Mouse (Mus musculus) embryonic fibroblast, embryonic 13.5 days (primary cell): ENCODE measurements around the gene Cdt1. TPM values are rescaled to one million over a fixed set of nuclear protein-coding genes. Genes with fewer than 3 reads are reported as not detected.

ENCODE experiments used
- H3K27ac ChIP-seq: 2 replicates; pipeline ENCODE4 v1.5.1; 2012; ENCODE audit warnings: low read length, control low read depth, inconsistent platforms; ENCODE audit not compliant: insufficient read depth
- H3K4me1 ChIP-seq: 2 replicates; pipeline ENCODE4 v1.6.1; 2011; ENCODE audit warnings: low read length; ENCODE audit not compliant: control insufficient read depth, insufficient read depth
- H3K4me3 ChIP-seq: 2 replicates; pipeline ENCODE4 v1.5.1; 2011; ENCODE audit warnings: mild to moderate bottlenecking, control low read depth, low read length; ENCODE audit not compliant: insufficient read depth
- CTCF ChIP-seq: IDR thresholded peaks from 2 replicates; pipeline ENCODE4 v1.5.1; 2011; ENCODE audit warnings: mild to moderate bottlenecking, control low read depth, low read length, moderate library complexity, borderline replicate concordance; ENCODE audit not compliant: insufficient read depth
- POLR2A ChIP-seq: IDR thresholded peaks from 2 replicates; pipeline ENCODE4 v1.6.1; 2011; ENCODE audit warnings: low read depth, mild to moderate bottlenecking, control low read depth, low read length, moderate library complexity
- polyA plus RNA-seq: library from polyadenylated mRNA; stranded (reverse); fragments of >200 nt; gene quantifications from 2 replicates; pipeline ENCODE4 v1.2.4, GENCODE M21; 2011; ENCODE audit warnings: low read depth; ENCODE audit not compliant: missing spikeins, insufficient read length

Cdt1 gene
- polyA plus RNA-seq, 1 experiment = 15.9 TPM

DNA sequence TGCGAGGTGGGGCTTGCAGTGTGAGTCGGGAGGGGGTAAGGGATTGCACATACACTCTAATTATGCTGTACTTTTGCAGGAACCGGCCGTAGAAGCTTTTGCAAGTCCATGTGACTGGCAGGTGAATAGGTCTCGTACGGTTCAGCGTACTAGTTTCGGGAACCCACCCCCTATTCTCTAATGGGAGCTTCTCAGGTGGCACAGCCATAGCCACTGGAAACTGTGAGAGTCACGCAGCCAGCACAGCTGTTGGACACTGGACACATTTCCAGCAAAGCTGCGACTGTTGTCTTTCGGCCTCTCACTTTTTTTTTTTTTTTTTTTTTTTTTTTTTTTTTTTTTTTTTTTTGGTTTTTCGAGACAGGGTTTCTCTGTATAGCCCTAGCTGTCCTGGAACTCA lies 39.0 kb downstream of the Cdt1 start:
- Histone ChIP-seq H3K27ac (no peak overlapping the region), H3K4me3 (no peak overlapping the region), H3K4me1 (no peaks in the 10 kb centered on the region)
- no peak for TF ChIP-seq POLR2A
- no peak for TF ChIP-seq CTCF

DNA sequence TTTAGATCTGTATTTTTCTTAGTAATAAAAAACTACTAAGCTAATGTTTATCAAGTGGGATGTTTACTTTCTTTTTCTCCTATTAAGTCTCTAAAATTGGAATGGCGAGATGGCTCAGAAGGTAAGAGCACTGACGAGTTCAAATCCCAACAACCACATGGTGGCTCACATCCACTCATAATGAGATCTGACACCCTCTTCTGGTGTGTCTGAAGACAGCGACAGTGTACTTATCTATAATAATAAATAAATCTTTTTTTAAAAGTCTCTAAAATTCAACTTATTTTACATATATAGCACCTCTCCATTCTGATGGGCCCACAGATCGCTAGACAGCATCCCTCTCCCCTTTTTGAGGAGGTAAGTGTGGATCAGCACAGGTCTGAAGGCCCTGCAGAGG lies 42.4 kb downstream of the Cdt1 start:
- TF ChIP-seq POLR2A = no peak
- TF ChIP-seq CTCF = no peak
- Histone ChIP-seq H3K27ac (no peak overlapping the region), H3K4me1 (peaks cover 3% of the 10 kb centered on the region; the same call in 1 of the 2 replicates), H3K4me3 (no peak overlapping the region; the same call in 1 of the 2 replicates)

DNA sequence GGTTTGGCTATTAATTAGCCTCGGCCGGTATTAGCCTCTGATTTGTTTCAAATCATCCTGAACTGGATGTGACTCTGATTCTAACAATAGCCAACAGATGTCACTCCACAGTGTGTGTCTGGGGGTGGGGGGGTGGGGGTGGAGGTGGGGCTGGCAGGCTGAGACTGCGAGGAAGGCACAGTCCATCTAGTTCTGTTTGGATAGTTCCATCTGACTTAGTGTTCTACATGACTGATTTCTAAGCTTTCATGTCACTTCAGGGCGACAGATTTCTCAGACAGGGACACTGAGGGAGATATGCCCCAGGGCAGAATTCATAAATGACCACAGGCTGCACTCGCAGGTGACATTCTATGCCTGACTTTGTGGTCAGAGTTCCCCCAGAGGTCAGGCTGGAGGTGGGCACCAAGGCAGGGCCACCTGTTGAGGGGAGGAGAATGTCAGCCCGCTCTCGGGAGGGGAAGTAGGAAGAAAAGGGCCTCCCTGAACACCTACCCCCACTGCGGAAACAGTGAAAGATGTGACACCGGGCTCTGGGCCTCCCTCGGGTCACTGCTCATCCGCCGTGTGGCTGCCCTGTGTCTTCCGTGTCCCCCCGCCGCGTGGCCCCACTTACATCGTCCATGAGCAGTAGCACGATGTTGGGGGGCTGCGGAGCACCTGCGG lies 42.9 kb downstream of the Cdt1 start:
- no peak for TF ChIP-seq CTCF
- no peak for TF ChIP-seq POLR2A
- Histone ChIP-seq H3K4me3 (peak overlapping the region; percentile 62), H3K4me1 (peaks cover 3% of the 10 kb centered on the region; the same call in 1 of the 2 replicates), H3K27ac (no peak overlapping the region)

DNA sequence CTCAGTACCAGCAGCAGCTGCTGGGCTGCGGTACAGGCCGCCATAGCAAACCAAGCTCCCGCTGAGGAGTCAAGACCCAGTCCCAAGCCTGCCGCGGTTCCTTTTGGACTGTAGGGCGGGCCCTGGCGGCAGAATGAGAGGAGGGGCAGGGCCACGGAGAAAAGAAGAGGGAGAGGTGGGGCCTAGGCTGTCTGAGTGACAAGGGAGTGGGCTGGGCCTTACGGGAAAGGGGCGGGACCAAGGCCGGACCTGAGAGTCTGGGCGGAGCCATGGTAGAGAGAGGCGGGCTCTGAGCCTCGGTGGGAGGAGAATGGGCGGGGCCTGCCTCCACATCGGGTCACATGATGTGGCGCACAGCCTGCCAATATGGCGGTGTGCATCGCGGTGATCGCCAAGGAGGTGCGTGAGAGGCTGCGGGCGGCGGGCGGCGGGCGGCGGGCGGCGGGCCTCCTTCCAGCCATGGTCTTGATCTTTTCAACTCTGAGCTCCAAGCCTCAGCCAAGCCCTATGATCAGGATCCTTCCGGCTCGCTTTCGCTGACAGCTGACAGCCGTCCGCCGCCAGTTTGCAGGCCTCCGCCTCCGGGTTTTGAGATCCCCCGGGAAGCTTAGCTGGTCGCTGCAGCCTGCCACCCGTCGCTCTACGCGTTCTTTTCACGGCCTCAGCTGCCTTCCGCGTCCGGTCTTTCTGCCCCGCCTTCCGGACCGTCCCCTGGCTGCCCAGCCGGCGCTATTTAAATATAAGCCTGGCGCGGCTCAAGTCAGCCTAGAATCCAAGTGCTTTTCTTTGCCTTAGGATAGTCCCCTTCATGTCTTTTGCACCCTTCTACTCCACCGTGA lies 43.7 kb downstream of the Cdt1 start, which contains the start of the genes Galns and Trappc2l:
Gene Galns, minus strand, starts transcription at position 169 of the 839 bp plus-strand sequence.
Gene Trappc2l, plus strand, starts transcription at position 346 of the 839 bp plus-strand sequence.
- peaks cover 3% of the 10 kb centered on the region; the same call in 1 of the 2 replicates for H3K4me1 ChIP-seq
- peak within 1 kb of the TSS; percentile 36; the same call in 1 of the 2 replicates for H3K27ac ChIP-seq
- TF ChIP-seq CTCF (no peak), POLR2A (peak; percentile 75)
- H3K4me3 ChIP-seq = peak within 1 kb of the TSS; percentile 85

DNA sequence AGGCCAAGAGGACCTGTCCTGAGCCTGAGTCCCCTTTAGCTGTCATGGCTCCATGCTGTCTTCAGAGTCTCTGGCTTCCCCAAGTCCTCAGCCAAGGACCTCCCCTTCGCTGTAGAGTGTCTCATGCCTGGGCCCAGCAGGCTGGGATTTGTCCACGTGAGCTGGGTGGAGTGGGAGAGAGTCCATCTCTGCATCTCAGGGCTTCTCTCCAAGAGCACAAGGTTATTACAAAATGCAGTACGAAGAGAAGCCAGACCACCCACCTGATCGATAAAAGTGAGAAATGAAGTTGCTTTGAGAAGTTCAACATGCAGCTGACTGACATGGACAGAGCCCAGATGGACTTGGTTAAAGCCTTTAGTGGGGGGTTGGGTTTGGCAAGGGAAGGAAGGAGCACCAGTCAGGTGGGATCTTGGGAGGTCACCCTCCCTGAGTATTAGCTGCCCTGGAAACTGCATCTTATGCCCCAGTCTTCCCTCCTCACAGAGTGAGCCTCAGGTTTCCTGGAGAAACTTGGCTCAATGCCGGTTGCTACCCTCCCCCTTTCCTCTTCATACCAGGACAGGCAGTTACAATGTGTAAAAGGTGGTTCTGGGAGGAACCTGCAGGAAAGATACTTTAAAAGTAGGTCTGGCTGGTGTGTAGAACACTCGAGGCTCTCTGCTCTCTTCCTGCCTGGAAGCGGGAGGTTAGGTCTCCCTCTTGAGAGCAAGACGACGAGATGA lies 48.5 kb downstream of the Cdt1 start:
- H3K4me1 ChIP-seq = peaks cover 3% of the 10 kb centered on the region; the same call in 1 of the 2 replicates
- TF ChIP-seq POLR2A (no peak), CTCF (no peak)
- no peak overlapping the region for H3K4me3 ChIP-seq
- no peak overlapping the region for H3K27ac ChIP-seq

DNA sequence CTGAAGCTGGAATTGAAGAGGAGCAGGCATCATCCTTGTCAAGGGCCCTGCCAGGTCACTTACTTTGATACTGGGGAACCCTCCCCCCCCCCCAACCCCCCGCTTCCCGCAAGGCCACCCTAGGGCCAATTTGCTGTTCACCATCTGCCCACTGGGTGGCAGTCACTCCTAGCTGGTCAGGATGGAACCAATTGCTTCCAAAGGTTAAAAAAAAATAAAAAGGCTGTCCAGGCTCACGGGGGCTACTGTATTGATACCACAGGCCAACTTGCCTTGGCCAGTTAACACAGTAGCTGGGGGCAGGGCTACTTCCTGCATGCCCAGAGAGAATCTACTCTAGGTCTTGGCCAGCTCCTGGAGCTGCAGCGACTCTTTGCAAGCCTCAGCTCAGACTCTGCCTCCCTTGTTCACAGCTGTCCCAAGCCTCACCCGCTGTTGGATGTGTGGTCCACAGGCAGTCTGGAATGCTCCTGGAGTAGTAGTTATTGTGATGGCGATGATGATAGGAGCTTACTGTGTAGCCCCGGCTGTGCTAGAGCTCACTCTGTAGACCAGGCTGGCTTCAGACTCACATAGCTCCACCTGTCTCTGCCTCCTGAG lies 50.2 kb downstream of the Cdt1 start:
- TF ChIP-seq CTCF (peak; percentile 76; the same call in 1 of the 2 replicates), POLR2A (no peak)
- H3K4me3 ChIP-seq = no peak overlapping the region
- no peak overlapping the region for H3K27ac ChIP-seq
- no peaks in the 10 kb centered on the region for H3K4me1 ChIP-seq

DNA sequence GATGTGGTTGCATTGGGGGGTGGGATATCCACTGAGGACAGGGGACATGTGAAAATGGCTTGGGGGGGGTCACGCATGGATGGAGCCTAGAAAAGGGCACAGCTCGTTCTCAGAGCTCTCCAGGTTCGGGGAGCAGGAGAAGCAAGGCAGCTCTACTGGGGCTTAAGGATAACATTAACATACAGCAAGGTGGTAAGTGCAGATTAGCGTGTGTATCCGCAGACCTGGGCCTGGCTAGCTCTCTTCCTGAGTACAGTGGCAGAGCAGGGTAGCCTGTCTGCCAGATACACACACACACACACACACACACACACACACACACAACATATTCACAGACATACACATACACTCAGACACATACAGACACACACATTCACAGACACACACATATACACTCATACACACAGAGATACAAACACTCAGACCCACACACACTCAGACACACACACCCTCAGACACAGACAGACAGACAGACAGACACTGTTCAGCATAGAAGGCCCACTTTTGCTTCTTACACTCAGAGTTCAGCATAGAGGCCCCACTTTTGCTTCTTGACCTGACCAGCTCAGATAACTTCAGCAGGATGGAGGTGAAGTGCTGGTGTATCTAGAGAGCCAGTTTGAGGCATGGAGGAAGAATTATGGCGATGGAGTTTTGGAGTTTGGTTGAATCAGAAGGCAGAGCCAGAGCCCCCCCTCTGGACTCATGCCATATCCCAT lies 51.0 kb downstream of the Cdt1 start:
- no peaks in the 10 kb centered on the region for H3K4me1 ChIP-seq
- no peak overlapping the region for H3K4me3 ChIP-seq
- TF ChIP-seq POLR2A = no peak
- TF ChIP-seq CTCF = no peak
- no peak overlapping the region for H3K27ac ChIP-seq

DNA sequence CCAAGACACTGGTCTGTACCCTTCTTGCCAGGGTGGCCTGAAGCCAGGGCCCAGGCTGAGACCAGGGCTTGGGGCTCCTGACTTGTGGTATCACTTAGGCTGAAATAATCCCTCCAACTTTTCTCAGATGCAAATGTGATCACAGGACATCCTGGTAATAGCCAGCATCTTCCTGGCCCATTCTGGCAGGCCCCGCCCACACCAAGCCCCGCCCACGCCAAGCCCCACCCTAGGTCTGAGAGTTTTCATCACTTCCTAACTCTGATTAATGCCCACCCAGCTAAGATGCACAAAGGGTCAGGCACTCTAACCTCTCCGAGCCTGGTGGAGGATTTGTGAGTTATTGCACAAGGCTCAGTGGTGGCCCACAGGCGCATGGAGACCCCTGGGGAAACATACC lies 52.6 kb downstream of the Cdt1 start:
- H3K4me1 ChIP-seq = no peaks in the 10 kb centered on the region
- no peak for TF ChIP-seq CTCF
- no peak for TF ChIP-seq POLR2A
- no peak overlapping the region for H3K4me3 ChIP-seq
- H3K27ac ChIP-seq = no peak overlapping the region
